Mouse (Mus musculus): ENCODE data around the gene Tmprss6. TPM values are rescaled to one million over a fixed set of nuclear protein-coding genes. Genes with fewer than 3 reads are reported as not detected.

Tmprss6 gene
- polyA plus RNA-seq, 1 experiment = 0.08 TPM

- H3ac ChIP-seq (ENCODE audit: control insufficient read depth, insufficient read length) = no peak overlapping the region
- TF ChIP-seq SRF (IDR thresholded peaks at IDR 0.05; ENCODE audit: control insufficient read depth, insufficient read length, low read depth) (no peak), TCF12 (IDR thresholded peaks at IDR 0.05; ENCODE audit: insufficient read depth, poor library complexity, severe bottlenecking) (no peak), MYOD1 (IDR thresholded peaks at IDR 0.05; ENCODE audit: control insufficient read depth in 1 of 3, insufficient read length in 2 of 3, low read depth in 2 of 3) (no peak), CEBPB (IDR thresholded peaks at IDR 0.05; ENCODE audit: insufficient read depth, poor library complexity, severe bottlenecking) (no peak), POLR2A (IDR thresholded peaks at IDR 0.05; ENCODE audit: insufficient read length, low read depth) (no peak), POLR2AphosphoS2 (IDR thresholded peaks at IDR 0.05; ENCODE audit: insufficient read length, low read depth) (no peak), E2F4 (IDR thresholded peaks at IDR 0.05; ENCODE audit: insufficient read depth) (no peak), USF1 (IDR thresholded peaks at IDR 0.05; ENCODE audit: low read depth) (no peak), MAX (IDR thresholded peaks at IDR 0.05; ENCODE audit: low read depth) (no peak), REST (IDR thresholded peaks at IDR 0.05; ENCODE audit: insufficient read depth, insufficient read length) (no peak), TCF3 (IDR thresholded peaks at IDR 0.05; ENCODE audit: insufficient read length, low read depth) (no peak), MYOG (IDR thresholded peaks at IDR 0.05; ENCODE audit: control insufficient read depth in 1 of 3, insufficient read depth in 1 of 3, insufficient read length in 2 of 3, low read depth in 2 of 3) (no peak)
- H3K79me2 ChIP-seq (ENCODE audit: control insufficient read depth, insufficient read depth) = peaks cover 14% of the 10 kb centered on the region
- H3K4me3 ChIP-seq = no peak overlapping the region
- H3K36me3 ChIP-seq (ENCODE audit: control insufficient read depth, insufficient read depth) = peaks cover 10% of the 10 kb centered on the region
- H3K27me3 ChIP-seq (ENCODE audit: control insufficient read depth, insufficient read depth, insufficient read length) = no peaks in the 10 kb centered on the region
- H3K4me2 ChIP-seq (ENCODE audit: low read depth) = no peak overlapping the region
Measured at GRCm38 (mm10) chr15:78430874-78431273, 37.6 kb downstream of the Tmprss6 start.

- H3K36me3 ChIP-seq (ENCODE audit: control insufficient read depth, insufficient read depth) = peaks cover 10% of the 10 kb centered on the region
- H3K79me2 ChIP-seq (ENCODE audit: control insufficient read depth, insufficient read depth) = peaks cover 14% of the 10 kb centered on the region
- H3K27me3 ChIP-seq (ENCODE audit: control insufficient read depth, insufficient read depth, insufficient read length) = peaks cover under 1% of the 10 kb centered on the region
- H3K4me2 ChIP-seq (ENCODE audit: low read depth) = peak overlapping the region; percentile 90
- TF ChIP-seq POLR2A (IDR thresholded peaks at IDR 0.05; ENCODE audit: insufficient read length, low read depth) = no peak
- TF ChIP-seq E2F4 (IDR thresholded peaks at IDR 0.05; ENCODE audit: insufficient read depth) = no peak
- TF ChIP-seq MYOD1 (IDR thresholded peaks at IDR 0.05; ENCODE audit: control insufficient read depth in 1 of 3, insufficient read length in 2 of 3, low read depth in 2 of 3) = no peak
- TF ChIP-seq TCF12 (IDR thresholded peaks at IDR 0.05; ENCODE audit: insufficient read depth, poor library complexity, severe bottlenecking) = no peak
- no peak for TF ChIP-seq POLR2AphosphoS2 (IDR thresholded peaks at IDR 0.05; ENCODE audit: insufficient read length, low read depth)
- no peak for TF ChIP-seq CEBPB (IDR thresholded peaks at IDR 0.05; ENCODE audit: insufficient read depth, poor library complexity, severe bottlenecking)
- TF ChIP-seq TCF3 (IDR thresholded peaks at IDR 0.05; ENCODE audit: insufficient read length, low read depth) = no peak
- no peak for TF ChIP-seq MYOG (IDR thresholded peaks at IDR 0.05; ENCODE audit: control insufficient read depth in 1 of 3, insufficient read depth in 1 of 3, insufficient read length in 2 of 3, low read depth in 2 of 3)
- no peak for TF ChIP-seq USF1 (IDR thresholded peaks at IDR 0.05; ENCODE audit: low read depth)
- no peak for TF ChIP-seq REST (IDR thresholded peaks at IDR 0.05; ENCODE audit: insufficient read depth, insufficient read length)
- TF ChIP-seq SRF (IDR thresholded peaks at IDR 0.05; ENCODE audit: control insufficient read depth, insufficient read length, low read depth) = no peak
- no peak for TF ChIP-seq MAX (IDR thresholded peaks at IDR 0.05; ENCODE audit: low read depth)
- no peak overlapping the region for H3ac ChIP-seq (ENCODE audit: control insufficient read depth, insufficient read length)
- H3K4me3 ChIP-seq = peak overlapping the region; percentile 46
Measured at GRCm38 (mm10) chr15:78429871-78430622, 38.4 kb downstream of the Tmprss6 start.

- Histone ChIP-seq H3K36me3 (ENCODE audit: control insufficient read depth, insufficient read depth) (peaks cover 10% of the 10 kb centered on the region), H3K79me2 (ENCODE audit: control insufficient read depth, insufficient read depth) (peaks cover 14% of the 10 kb centered on the region), H3ac (ENCODE audit: control insufficient read depth, insufficient read length) (peak overlapping the region; percentile 26), H3K27me3 (ENCODE audit: control insufficient read depth, insufficient read depth, insufficient read length) (peaks cover 10% of the 10 kb centered on the region), H3K4me2 (ENCODE audit: low read depth) (peak overlapping the region; percentile 90), H3K4me3 (peak overlapping the region; percentile 46)
- TF ChIP-seq REST (IDR thresholded peaks at IDR 0.05; ENCODE audit: insufficient read depth, insufficient read length) (no peak), TCF3 (IDR thresholded peaks at IDR 0.05; ENCODE audit: insufficient read length, low read depth) (no peak), SRF (IDR thresholded peaks at IDR 0.05; ENCODE audit: control insufficient read depth, insufficient read length, low read depth) (no peak), USF1 (IDR thresholded peaks at IDR 0.05; ENCODE audit: low read depth) (no peak), POLR2AphosphoS2 (IDR thresholded peaks at IDR 0.05; ENCODE audit: insufficient read length, low read depth) (no peak), MYOD1 (IDR thresholded peaks at IDR 0.05; ENCODE audit: control insufficient read depth in 1 of 3, insufficient read length in 2 of 3, low read depth in 2 of 3) (no peak), E2F4 (IDR thresholded peaks at IDR 0.05; ENCODE audit: insufficient read depth) (no peak), POLR2A (IDR thresholded peaks at IDR 0.05; ENCODE audit: insufficient read length, low read depth) (no peak), MYOG (IDR thresholded peaks at IDR 0.05; ENCODE audit: control insufficient read depth in 1 of 3, insufficient read depth in 1 of 3, insufficient read length in 2 of 3, low read depth in 2 of 3) (no peak), CEBPB (IDR thresholded peaks at IDR 0.05; ENCODE audit: insufficient read depth, poor library complexity, severe bottlenecking) (no peak), MAX (IDR thresholded peaks at IDR 0.05; ENCODE audit: low read depth) (no peak), TCF12 (IDR thresholded peaks at IDR 0.05; ENCODE audit: insufficient read depth, poor library complexity, severe bottlenecking) (no peak)
Measured at GRCm38 (mm10) chr15:78429139-78429459, 39.3 kb downstream of the Tmprss6 start.

- TF ChIP-seq POLR2A (IDR thresholded peaks at IDR 0.05; ENCODE audit: insufficient read length, low read depth) (peak; percentile 79), CEBPB (IDR thresholded peaks at IDR 0.05; ENCODE audit: insufficient read depth, poor library complexity, severe bottlenecking) (no peak), REST (IDR thresholded peaks at IDR 0.05; ENCODE audit: insufficient read depth, insufficient read length) (no peak), TCF3 (IDR thresholded peaks at IDR 0.05; ENCODE audit: insufficient read length, low read depth) (no peak), MYOG (IDR thresholded peaks at IDR 0.05; ENCODE audit: control insufficient read depth in 1 of 3, insufficient read depth in 1 of 3, insufficient read length in 2 of 3, low read depth in 2 of 3) (peak in 2 of 3 experiments; percentile 38 to 49), MAX (IDR thresholded peaks at IDR 0.05; ENCODE audit: low read depth) (no peak), USF1 (IDR thresholded peaks at IDR 0.05; ENCODE audit: low read depth) (no peak), MYOD1 (IDR thresholded peaks at IDR 0.05; ENCODE audit: control insufficient read depth in 1 of 3, insufficient read length in 2 of 3, low read depth in 2 of 3) (peak in 2 of 3 experiments; percentile 60 to 65), POLR2AphosphoS2 (IDR thresholded peaks at IDR 0.05; ENCODE audit: insufficient read length, low read depth) (peak; percentile 73), E2F4 (IDR thresholded peaks at IDR 0.05; ENCODE audit: insufficient read depth) (no peak), TCF12 (IDR thresholded peaks at IDR 0.05; ENCODE audit: insufficient read depth, poor library complexity, severe bottlenecking) (no peak), SRF (IDR thresholded peaks at IDR 0.05; ENCODE audit: control insufficient read depth, insufficient read length, low read depth) (peak; percentile 83)
- peaks cover 15% of the 10 kb centered on the region for H3K27me3 ChIP-seq (ENCODE audit: control insufficient read depth, insufficient read depth, insufficient read length)
- H3K4me3 ChIP-seq = peak within 1 kb of the TSS; percentile 46
- H3K4me2 ChIP-seq (ENCODE audit: low read depth) = peak within 1 kb of the TSS; percentile 90
- peaks cover 10% of the 10 kb centered on the region for H3K36me3 ChIP-seq (ENCODE audit: control insufficient read depth, insufficient read depth)
- peaks cover 14% of the 10 kb centered on the region for H3K79me2 ChIP-seq (ENCODE audit: control insufficient read depth, insufficient read depth)
- peak within 1 kb of the TSS; percentile 26 for H3ac ChIP-seq (ENCODE audit: control insufficient read depth, insufficient read length)
Measured at GRCm38 (mm10) chr15:78428391-78429138, 39.9 kb downstream of the Tmprss6 start, which contains the start of gene Kctd17. Gene Kctd17 (plus strand): TSS chr15:78428564.
